14 mouse cellular contexts compared by ENCODE assay signal in the genomic region with DNA sequence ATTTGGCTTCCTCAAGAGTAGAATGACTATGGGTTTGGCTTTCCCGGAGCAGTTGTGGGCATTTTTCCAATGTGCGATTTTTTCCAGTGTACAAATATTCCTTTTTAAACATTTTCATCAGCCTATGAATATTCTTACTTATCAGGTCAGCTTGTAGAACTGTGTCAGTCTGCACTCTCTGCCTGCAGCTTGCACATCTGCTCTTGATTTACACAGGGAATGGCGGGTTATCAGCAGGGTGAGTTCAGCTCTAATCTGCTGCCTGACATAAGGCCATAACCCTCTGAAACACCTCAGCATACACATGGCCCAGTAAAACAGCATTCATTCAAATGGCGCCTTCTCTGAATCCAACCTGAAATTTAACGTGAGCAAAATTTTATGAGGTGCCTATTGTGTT.
A peak's percentile ranks its signal among the peaks of the same experiment; 100 is the strongest.
DNase-seq lines count a peak whose midpoint lies in the region; ATAC-seq lines count a peak whose summit lies in the region.
"Had no signal": no experiment of that assay in that cellular context is flagged by ENCODE, and none has a peak within 500 bp of the region (broad histone marks: within the 10 kb centered on the region; RNA-seq: fewer than 3 reads in every experiment).

No protein-coding gene starts in this region.

- 0 out of 2 replicates have a peak, but pooled peaks have one; percentile 30 for ATAC-seq in forebrain, embryonic 15.5 days (replicated peaks)
- no peak for ATAC-seq in forebrain, embryonic 13.5 days
- ATAC-seq in kidney, embryonic 14.5 days (ENCODE audit: low FRiP score, low TSS enrichment) = no peak
- ATAC-seq in midbrain, embryonic 13.5 days = 0 out of 2 replicates have a peak, but pooled peaks have one; percentile 63
- ATAC-seq in midbrain, embryonic 15.5 days (replicated peaks) = no peak
- 0 out of 2 replicates have a peak, but pooled peaks have one; percentile 10 for ATAC-seq in midbrain, embryonic 16.5 days

- WGBS in forebrain, embryonic 15.5 days = 76% methylated on average over 5 of the region's 5 CpGs
- WGBS in forebrain, embryonic 13.5 days = 84% methylated on average over 5 of the region's 5 CpGs
- 45% methylated on average over 5 of the region's 5 CpGs for WGBS in kidney, embryonic 14.5 days
- 66% methylated on average over 5 of the region's 5 CpGs for WGBS in midbrain, embryonic 13.5 days
- WGBS in midbrain, embryonic 15.5 days = 70% methylated on average over 5 of the region's 5 CpGs
- 70% methylated on average over 5 of the region's 5 CpGs for WGBS in midbrain, embryonic 16.5 days

- H3K4me2 ChIP-seq in forebrain, embryonic 15.5 days (replicated peaks) = no peak overlapping the region
- H3K4me2 ChIP-seq in forebrain, embryonic 13.5 days = no peak overlapping the region
- H3K4me2 ChIP-seq in kidney, embryonic 14.5 days (replicated peaks; ENCODE audit: low read depth, low read length) = no peak overlapping the region
- H3K4me2 ChIP-seq in midbrain, embryonic 13.5 days (replicated peaks) = no peak overlapping the region
- H3K4me2 ChIP-seq in midbrain, embryonic 15.5 days = no peak overlapping the region
- no peak overlapping the region for H3K4me2 ChIP-seq in midbrain, embryonic 16.5 days (ENCODE audit: low read length)
- H3K4me2 ChIP-seq: hindbrain, embryonic 15.5 days had no signal

- DNase-seq in kidney, adult 11 months = no peak
- DNase-seq in thymus, postnatal 36 days = no peak
- DNase-seq: adrenal gland, postnatal 25 days; cerebellum, adult 8-10 months; lung, postnatal 36 days; right cerebral cortex, postnatal 25 days had no signal

- H3K9ac ChIP-seq in forebrain, embryonic 15.5 days (replicated peaks) = no peak overlapping the region
- no peak overlapping the region for H3K9ac ChIP-seq in forebrain, embryonic 13.5 days
- H3K9ac ChIP-seq in kidney, embryonic 14.5 days (ENCODE audit: low read depth, low read length) = no peak overlapping the region
- H3K9ac ChIP-seq in midbrain, embryonic 13.5 days (replicated peaks) = no peak overlapping the region
- no peak overlapping the region for H3K9ac ChIP-seq in midbrain, embryonic 15.5 days
- no peak overlapping the region for H3K9ac ChIP-seq in midbrain, embryonic 16.5 days (ENCODE audit: low read depth, low read length)
- H3K9ac ChIP-seq: hindbrain, embryonic 15.5 days had no signal

- H3K9me3 ChIP-seq in forebrain, embryonic 15.5 days = no peaks in the 10 kb centered on the region
- no peaks in the 10 kb centered on the region for H3K9me3 ChIP-seq in forebrain, embryonic 13.5 days (replicated peaks)
- no peaks in the 10 kb centered on the region for H3K9me3 ChIP-seq in kidney, embryonic 14.5 days (ENCODE audit: control insufficient read depth, low read length)
- no peaks in the 10 kb centered on the region for H3K9me3 ChIP-seq in midbrain, embryonic 13.5 days
- H3K9me3 ChIP-seq in midbrain, embryonic 15.5 days = no peaks in the 10 kb centered on the region
- H3K9me3 ChIP-seq in midbrain, embryonic 16.5 days (replicated peaks; ENCODE audit: control insufficient read depth, low read length, poor library complexity, severe bottlenecking) = no peaks in the 10 kb centered on the region
- H3K9me3 ChIP-seq: hindbrain, embryonic 15.5 days had no signal

- H3K4me3 ChIP-seq in forebrain, embryonic 15.5 days = no peak overlapping the region
- no peak overlapping the region for H3K4me3 ChIP-seq in forebrain, embryonic 13.5 days
- H3K4me3 ChIP-seq in kidney, embryonic 14.5 days (ENCODE audit: low read length) = no peak overlapping the region
- no peak overlapping the region for H3K4me3 ChIP-seq in midbrain, embryonic 13.5 days (replicated peaks)
- H3K4me3 ChIP-seq in midbrain, embryonic 15.5 days = no peak overlapping the region
- H3K4me3 ChIP-seq in midbrain, embryonic 16.5 days (ENCODE audit: low read depth, low read length) = no peak overlapping the region
- H3K4me3 ChIP-seq: hindbrain, embryonic 15.5 days had no signal

- H3K27ac ChIP-seq in forebrain, embryonic 15.5 days (replicated peaks) = peak overlapping the region; percentile 84
- H3K27ac ChIP-seq in forebrain, embryonic 13.5 days = no peak overlapping the region
- H3K27ac ChIP-seq in kidney, embryonic 14.5 days (ENCODE audit: low read depth, low read length) = 0 out of 2 replicates have a peak overlapping the region, but pooled peaks have one; percentile 67
- H3K27ac ChIP-seq in midbrain, embryonic 13.5 days = peak overlapping the region; percentile 21; the same call in 1 of the 2 replicates
- no peak overlapping the region for H3K27ac ChIP-seq in midbrain, embryonic 15.5 days
- peak overlapping the region; percentile 56; the same call in 1 of the 2 replicates for H3K27ac ChIP-seq in midbrain, embryonic 16.5 days (ENCODE audit: low read length)
- H3K27ac ChIP-seq: hindbrain, embryonic 15.5 days; stomach, postnatal 0 days had no signal

- peaks cover 21% of the 10 kb centered on the region for H3K4me1 ChIP-seq in forebrain, embryonic 15.5 days
- H3K4me1 ChIP-seq in forebrain, embryonic 13.5 days = 0 out of 2 replicates have a peak, but pooled peaks cover 8% of the 10 kb centered on the region
- H3K4me1 ChIP-seq in kidney, embryonic 14.5 days (ENCODE audit: control insufficient read depth, insufficient read depth, low read length) = peaks cover 8% of the 10 kb centered on the region; the same call in 1 of the 2 replicates
- H3K4me1 ChIP-seq in midbrain, embryonic 13.5 days (replicated peaks) = peaks cover 22% of the 10 kb centered on the region
- peaks cover 10% of the 10 kb centered on the region for H3K4me1 ChIP-seq in midbrain, embryonic 15.5 days
- peaks cover 20% of the 10 kb centered on the region for H3K4me1 ChIP-seq in midbrain, embryonic 16.5 days (ENCODE audit: control insufficient read depth, insufficient read depth, low read length)
- H3K4me1 ChIP-seq: hindbrain, embryonic 15.5 days had no signal

- no peaks in the 10 kb centered on the region for H3K36me3 ChIP-seq in forebrain, embryonic 15.5 days
- H3K36me3 ChIP-seq in forebrain, embryonic 13.5 days (ENCODE audit: poor library complexity, severe bottlenecking) = no peaks in the 10 kb centered on the region
- no peaks in the 10 kb centered on the region for H3K36me3 ChIP-seq in kidney, embryonic 14.5 days (ENCODE audit: control insufficient read depth, insufficient read depth, low read length)
- no peaks in the 10 kb centered on the region for H3K36me3 ChIP-seq in midbrain, embryonic 13.5 days
- no peaks in the 10 kb centered on the region for H3K36me3 ChIP-seq in midbrain, embryonic 15.5 days (replicated peaks)
- no peaks in the 10 kb centered on the region for H3K36me3 ChIP-seq in midbrain, embryonic 16.5 days (ENCODE audit: control insufficient read depth, insufficient read depth, low read length)
- H3K36me3 ChIP-seq: hindbrain, embryonic 15.5 days had no signal

- H3K27me3 ChIP-seq in forebrain, embryonic 15.5 days = no peaks in the 10 kb centered on the region
- H3K27me3 ChIP-seq in forebrain, embryonic 13.5 days = no peaks in the 10 kb centered on the region
- no peaks in the 10 kb centered on the region for H3K27me3 ChIP-seq in kidney, embryonic 14.5 days (ENCODE audit: control insufficient read depth, insufficient read depth, low read length)
- no peaks in the 10 kb centered on the region for H3K27me3 ChIP-seq in midbrain, embryonic 13.5 days
- H3K27me3 ChIP-seq in midbrain, embryonic 15.5 days (replicated peaks) = no peaks in the 10 kb centered on the region
- H3K27me3 ChIP-seq in midbrain, embryonic 16.5 days (ENCODE audit: control insufficient read depth, insufficient read depth, low read depth, low read length) = no peaks in the 10 kb centered on the region
- H3K27me3 ChIP-seq: hindbrain, embryonic 15.5 days had no signal

Comparison
In these comparisons a context has a peak if more than half of its experiments do, and no peak if none do; other contexts are left out.
1. ATAC-seq: peak in forebrain, embryonic 15.5 days (single experiment), midbrain, embryonic 13.5 days (single experiment) and midbrain, embryonic 16.5 days (single experiment); none in forebrain, embryonic 13.5 days (single experiment), kidney, embryonic 14.5 days (single experiment) and midbrain, embryonic 15.5 days (single experiment).
2. H3K27ac ChIP-seq: peak in forebrain, embryonic 15.5 days (single experiment), kidney, embryonic 14.5 days (single experiment), midbrain, embryonic 13.5 days (single experiment) and midbrain, embryonic 16.5 days (single experiment); none in forebrain, embryonic 13.5 days (single experiment) and midbrain, embryonic 15.5 days (single experiment).